Mouse (Mus musculus) heart, embryonic 14.5 days (tissue): ENCODE results near the gene Higd1c. TPM values are rescaled to one million over a fixed set of nuclear protein-coding genes. Genes with fewer than 3 reads are reported as not detected.

ENCODE experiments used
- ATAC-seq: fragments of 200-750 bp; cut with Nextera tagmentation; 2 replicates; pipeline ENCODE4 v1.8.0; 2017; ENCODE audit warnings: low read depth, moderate TSS enrichment; ENCODE audit not compliant: insufficient number of reproducible peaks, insufficient read depth, low FRiP score
- H3K27ac ChIP-seq, 2 experiments: fragments of 200-500 bp in 1 of 2; fragments of 300-500 bp in 1 of 2; sonication (generic) in 1 of 2; replicated peaks in 1 of 2; 2 replicates each; pipeline ENCODE4 v1.5.1; 2012 to 2014; ENCODE audit warnings: low read depth in 2 of 2, low read length in 2 of 2, control low read depth in 1 of 2, mild to moderate bottlenecking in 1 of 2, mixed read lengths in 1 of 2; ENCODE audit not compliant: control insufficient read depth in 1 of 2, insufficient read depth in 1 of 2
- H3K27me3 ChIP-seq: fragments of 300-500 bp; sonication (generic); 2 replicates; pipeline ENCODE4 v1.6.1; 2014; ENCODE audit warnings: mild to moderate bottlenecking, low read length, control low read depth; ENCODE audit not compliant: control insufficient read depth, insufficient read depth
- H3K36me3 ChIP-seq: fragments of 300-500 bp; sonication (generic); 2 replicates; pipeline ENCODE4 v1.6.1; 2014; ENCODE audit warnings: mild to moderate bottlenecking, control low read depth, low read length, mixed read lengths; ENCODE audit not compliant: control insufficient read depth, insufficient read depth
- H3K4me1 ChIP-seq, 2 experiments: fragments of 200-500 bp in 1 of 2; fragments of 300-500 bp in 1 of 2; sonication (generic) in 1 of 2; 2 replicates each; pipeline ENCODE4 v1.6.1; 2012 to 2014; ENCODE audit warnings: low read length in 2 of 2, control low read depth in 1 of 2, mixed read lengths in 1 of 2; ENCODE audit not compliant: control insufficient read depth in 2 of 2, insufficient read depth in 2 of 2
- H3K4me2 ChIP-seq: fragments of 300-500 bp; sonication (generic); 2 replicates; pipeline ENCODE4 v1.6.1; 2014; ENCODE audit warnings: mild to moderate bottlenecking, low read length
- H3K4me3 ChIP-seq, 2 experiments: fragments of 200-500 bp in 1 of 2; fragments of 300-500 bp in 1 of 2; sonication (generic) in 1 of 2; 2 replicates each; pipeline ENCODE4 v1.5.1; 2012 to 2014; ENCODE audit warnings: low read length in 2 of 2, mild to moderate bottlenecking in 2 of 2, control low read depth in 1 of 2, low read depth in 1 of 2, moderate library complexity in 1 of 2; ENCODE audit not compliant: control insufficient read depth in 1 of 2, insufficient read depth in 1 of 2
- H3K9ac ChIP-seq: fragments of 300-500 bp; sonication (generic); 2 replicates; pipeline ENCODE4 v1.6.1; 2014; ENCODE audit warnings: mild to moderate bottlenecking, low read length
- H3K9me3 ChIP-seq: fragments of 300-500 bp; sonication (generic); 2 replicates; pipeline ENCODE4 v1.6.1; 2016; ENCODE audit warnings: low read length, control low read depth; ENCODE audit not compliant: control insufficient read depth
- WGBS: fragments of 180-500 bp; shearing (Covaris S2); extraction: QIAGEN DNeasy Blood & Tissue Kit; methylation state at CpG from one replicate; pipeline ENCODE4 v1.1.7; 2014; 5-methylcytosine and 5-hydroxymethylcytosine counted together
- polyA plus RNA-seq: library from polyadenylated mRNA; unstranded; fragments of >200 nt; fragmentation: Nextera tagmentation; extraction: Ambion mirVana; gene quantifications from 2 replicates; pipeline ENCODE4 v1.2.1, GENCODE M21; 2014

Higd1c gene
- polyA plus RNA-seq, 1 experiment from 2014 or later, result not detected

- H3K4me2 ChIP-seq, result no peak overlapping the region
- WGBS, result 80% methylated on average over 5 of the region's 5 CpGs
- ATAC-seq, result no peak
- no peak overlapping the region for H3K9ac ChIP-seq
- no peaks in the 10 kb centered on the region for H3K27me3 ChIP-seq
- no peak overlapping the region for H3K4me3 ChIP-seq
- no peak overlapping the region for H3K27ac ChIP-seq
- H3K36me3 ChIP-seq, result peaks cover 34% of the 10 kb centered on the region
- no peaks in the 10 kb centered on the region for H3K9me3 ChIP-seq
- H3K4me1 ChIP-seq, result peaks cover 9 to 16% of the 10 kb centered on the region in 2 experiments
Observed at GRCm38 (mm10) chr15:100411731-100412130, 47.4 kb downstream of the Higd1c start.

GRCm38 (mm10) chr15:100413306-100413705 lies 49.0 kb downstream of the Higd1c start:
- Histone ChIP-seq H3K4me3 (no peak overlapping the region), H3K27ac (no peak overlapping the region), H3K36me3 (peaks cover 22% of the 10 kb centered on the region), H3K9me3 (no peaks in the 10 kb centered on the region), H3K27me3 (no peaks in the 10 kb centered on the region), H3K9ac (no peak overlapping the region), H3K4me1 (peaks cover 12 to 21% of the 10 kb centered on the region in 2 experiments), H3K4me2 (no peak overlapping the region)
- 72% methylated on average over 4 of the region's 5 CpGs for WGBS
- no peak for ATAC-seq

DNA sequence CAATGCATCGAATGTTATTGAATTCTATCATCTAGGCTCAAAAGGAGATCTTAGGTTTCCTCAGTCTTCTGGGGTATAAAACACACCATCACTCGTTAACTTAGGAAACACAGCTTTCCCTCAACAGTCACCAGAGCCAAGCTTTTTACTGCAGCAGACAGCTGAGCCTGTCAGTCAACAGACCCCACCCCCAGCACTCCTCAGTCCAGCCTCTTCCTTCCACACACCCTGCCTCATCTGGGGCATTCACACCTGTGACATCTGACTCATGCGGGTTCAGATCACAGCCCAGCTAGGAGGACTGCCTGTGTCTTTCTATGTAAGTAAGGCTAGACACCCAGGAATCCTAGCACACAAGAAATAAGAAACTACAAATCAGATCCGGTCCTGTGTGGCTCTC lies 49.7 kb downstream of the Higd1c start:
- Histone ChIP-seq H3K9ac (no peak overlapping the region), H3K9me3 (no peaks in the 10 kb centered on the region)
- ATAC-seq, result no peak

GRCm38 (mm10) chr15:100414942-100415341 lies 50.6 kb downstream of the Higd1c start:
- H3K4me2 ChIP-seq, result no peak overlapping the region
- H3K4me1 ChIP-seq, result peaks cover 15 to 33% of the 10 kb centered on the region in 2 experiments
- H3K27ac ChIP-seq, result no peak overlapping the region; a peak in 1 of 4 replicates
- no peak overlapping the region for H3K4me3 ChIP-seq
- H3K9me3 ChIP-seq, result no peaks in the 10 kb centered on the region
- H3K36me3 ChIP-seq, result peaks cover 10% of the 10 kb centered on the region; the same call in 1 of the 2 replicates
- no peak for ATAC-seq
- WGBS, result 71% methylated on average over 13 of the region's 13 CpGs
- H3K9ac ChIP-seq, result no peak overlapping the region
- H3K27me3 ChIP-seq, result no peaks in the 10 kb centered on the region

More for the DNA sequence above, 49.7 kb downstream of the Higd1c start:
- Histone ChIP-seq H3K27ac (no peak overlapping the region), H3K4me1 (peaks cover 12 to 24% of the 10 kb centered on the region in 2 experiments), H3K36me3 (peaks cover 17% of the 10 kb centered on the region), H3K4me2 (no peak overlapping the region), H3K27me3 (no peaks in the 10 kb centered on the region), H3K4me3 (no peak overlapping the region)
- 61% methylated on average over 4 of the region's 4 CpGs for WGBS

- no peak for ATAC-seq
- H3K9me3 ChIP-seq, result no peaks in the 10 kb centered on the region
- H3K27me3 ChIP-seq, result no peaks in the 10 kb centered on the region
- peaks cover 15 to 39% of the 10 kb centered on the region in 2 experiments for H3K4me1 ChIP-seq
- H3K4me3 ChIP-seq, result no peak overlapping the region
- 84% methylated on average over 8 of the region's 8 CpGs for WGBS
- no peak overlapping the region for H3K4me2 ChIP-seq
- no peak overlapping the region for H3K27ac ChIP-seq
- H3K36me3 ChIP-seq, result peaks cover 4% of the 10 kb centered on the region; the same call in 1 of the 2 replicates
- H3K9ac ChIP-seq, result no peak overlapping the region
Observed at GRCm38 (mm10) chr15:100415684-100416083, 51.3 kb downstream of the Higd1c start.

GRCm38 (mm10) chr15:100417854-100418450 lies 53.6 kb downstream of the Higd1c start:
- no peak for ATAC-seq
- Histone ChIP-seq H3K27me3 (no peaks in the 10 kb centered on the region), H3K4me2 (no peak overlapping the region), H3K9me3 (no peaks in the 10 kb centered on the region), H3K9ac (no peak overlapping the region), H3K4me1 (peaks cover 19 to 52% of the 10 kb centered on the region in 2 experiments), H3K4me3 (no peak overlapping the region), H3K36me3 (no peaks in the 10 kb centered on the region), H3K27ac (no peak overlapping the region)
- WGBS, result 77% methylated on average over 9 of the region's 9 CpGs

DNA sequence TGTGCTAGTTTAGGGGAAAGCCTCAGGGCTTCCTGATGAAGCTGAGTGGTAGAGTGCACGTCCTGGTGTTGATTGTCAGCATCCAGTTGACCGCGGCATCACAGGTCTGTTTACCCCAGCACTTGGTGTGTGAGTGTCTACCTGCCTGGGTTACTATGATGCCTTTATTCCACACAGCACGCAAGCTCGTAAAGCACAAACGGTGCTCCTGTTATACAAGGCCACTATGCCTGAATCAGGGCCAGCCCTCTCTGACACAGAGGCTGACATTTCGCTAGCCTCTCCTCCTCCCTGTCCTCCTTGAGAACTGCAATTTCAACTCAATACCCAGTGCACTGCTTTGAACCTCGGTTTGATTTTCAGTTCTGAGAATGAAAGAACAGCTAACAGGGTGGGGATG lies 55.0 kb downstream of the Higd1c start:
- Histone ChIP-seq H3K27me3 (peaks cover under 1% of the 10 kb centered on the region; the same call in 1 of the 2 replicates), H3K4me2 (peak overlapping the region; percentile 12; the same call in 1 of the 2 replicates), H3K9me3 (no peaks in the 10 kb centered on the region), H3K27ac (peak overlapping the region; percentile 8 to 25; a peak in 2 of 4 replicates), H3K9ac (peak overlapping the region; percentile 55), H3K4me3 (no peak overlapping the region), H3K4me1 (peaks cover 18 to 55% of the 10 kb centered on the region in 2 experiments), H3K36me3 (no peaks in the 10 kb centered on the region)
- ATAC-seq, result no peak
- 67% methylated on average over 8 of the region's 8 CpGs for WGBS
